Mouse (Mus musculus) thymus, adult 2 months (tissue): ENCODE data around the gene Mia2. TPM values are rescaled to one million over a fixed set of nuclear protein-coding genes. Genes with fewer than 3 reads are reported as not detected.

Source experiments
- DNase-seq: peaks from one replicate; pipeline ENCODE4 v3.0.0; 2021
- H3K27ac ChIP-seq: fragments of 200-500 bp; 2 replicates; pipeline ENCODE4 v1.5.1; 2012; ENCODE audit warnings: low read length, control low read depth; ENCODE audit not compliant: control insufficient read depth, insufficient read depth
- H3K27me3 ChIP-seq: fragments of 200-500 bp; 2 replicates; pipeline ENCODE4 v1.6.1; 2012; ENCODE audit warnings: mild to moderate bottlenecking, low read length, moderate library complexity, mixed read lengths; ENCODE audit not compliant: control insufficient read depth, insufficient read depth
- H3K36me3 ChIP-seq: fragments of 200-500 bp; 2 replicates; pipeline ENCODE4 v1.6.1; 2012; ENCODE audit warnings: mild to moderate bottlenecking, low read length, moderate library complexity; ENCODE audit not compliant: control insufficient read depth, insufficient read depth
- H3K4me1 ChIP-seq: fragments of 200-500 bp; replicated peaks from 2 replicates; pipeline ENCODE4 v1.6.1; 2012; ENCODE audit warnings: low read length; ENCODE audit not compliant: control insufficient read depth, insufficient read depth
- H3K4me3 ChIP-seq: fragments of 200-500 bp; 2 replicates; pipeline ENCODE4 v1.5.1; 2012; ENCODE audit warnings: mild to moderate bottlenecking, low read length, control low read depth, moderate library complexity; ENCODE audit not compliant: control insufficient read depth, insufficient read depth
- CTCF ChIP-seq: fragments of 200-500 bp; IDR thresholded peaks from 2 replicates; pipeline ENCODE4 v1.5.1; 2012; ENCODE audit warnings: mild to moderate bottlenecking, control low read depth, low read length, moderate library complexity, borderline replicate concordance; ENCODE audit not compliant: control insufficient read depth, poor library complexity, insufficient read depth; ENCODE audit errors: extremely low read depth
- POLR2A ChIP-seq: fragments of 200-500 bp; IDR thresholded peaks from 2 replicates; pipeline ENCODE4 v1.6.1; 2012; ENCODE audit warnings: mild to moderate bottlenecking, low read length, control low read depth, moderate library complexity; ENCODE audit not compliant: control insufficient read depth, poor library complexity, insufficient read depth; ENCODE audit errors: extremely low read depth
- WGBS: fragments of 180-500 bp; shearing (Covaris S2); methylation state at CpG from one replicate; pipeline ENCODE4 v1.1.7; 2018; 5-methylcytosine and 5-hydroxymethylcytosine counted together
- polyA plus RNA-seq: library from polyadenylated mRNA; depleted of rRNA; stranded (reverse); fragments of >200 nt; gene quantifications from 2 replicates; pipeline ENCODE4 v1.2.3, GENCODE M21; 2012

The Mia2 gene
- polyA plus RNA-seq, 1 experiment = 67.8 TPM

DNA sequence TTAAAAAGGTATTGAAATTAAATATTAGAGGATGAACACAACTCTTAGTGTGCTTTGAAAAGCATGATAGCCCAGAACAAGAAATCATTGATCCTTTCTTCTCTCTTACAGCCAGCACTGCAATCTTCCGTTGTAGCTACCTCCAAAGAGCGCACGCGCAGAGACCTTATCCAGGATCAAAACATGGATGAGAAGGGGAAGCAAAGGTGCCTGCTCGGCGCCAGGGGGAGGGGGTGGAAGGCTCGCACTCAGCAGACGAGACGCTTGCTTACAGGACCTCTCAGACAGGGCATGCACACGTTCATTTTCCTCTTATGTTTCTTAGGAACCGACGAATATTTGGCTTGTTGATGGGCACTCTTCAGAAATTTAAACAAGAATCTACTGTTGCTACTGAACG, 26.8 kb upstream of the Mia2 start:
- Histone ChIP-seq H3K4me3 (no peak overlapping the region), H3K27me3 (no peaks in the 10 kb centered on the region), H3K36me3 (peaks cover 52% of the 10 kb centered on the region), H3K27ac (no peak overlapping the region), H3K4me1 (no peaks in the 10 kb centered on the region)
- TF ChIP-seq POLR2A (no peak), CTCF (no peak)
- no peak for DNase-seq
- WGBS = 94% methylated on average over 13 of the region's 13 CpGs

DNA sequence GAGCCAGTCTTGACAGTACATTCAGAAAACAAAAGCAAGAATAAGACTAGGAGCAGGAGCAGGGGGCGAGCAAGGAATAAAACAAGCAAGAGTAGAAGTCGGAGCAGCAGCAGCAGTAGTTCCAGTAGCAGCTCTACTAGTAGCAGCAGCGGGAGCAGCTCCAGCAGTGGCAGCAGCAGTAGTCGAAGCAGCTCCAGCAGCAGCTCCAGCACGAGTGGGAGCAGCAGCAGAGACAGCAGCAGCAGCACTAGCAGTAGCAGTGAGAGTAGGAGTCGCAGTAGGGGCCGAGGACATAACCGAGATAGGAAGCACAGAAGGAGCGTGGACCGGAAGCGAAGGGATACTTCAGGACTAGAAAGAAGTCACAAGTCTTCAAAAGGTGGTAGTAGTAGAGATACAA, 23.3 kb upstream of the Mia2 start:
- no peak overlapping the region for H3K4me3 ChIP-seq
- no peak for TF ChIP-seq POLR2A
- no peak for TF ChIP-seq CTCF
- DNase-seq = no peak
- H3K4me1 ChIP-seq = no peaks in the 10 kb centered on the region
- WGBS = 97% methylated on average over 11 of the region's 11 CpGs
- no peaks in the 10 kb centered on the region for H3K27me3 ChIP-seq
- H3K27ac ChIP-seq = no peak overlapping the region
- peaks cover 62% of the 10 kb centered on the region for H3K36me3 ChIP-seq

DNA sequence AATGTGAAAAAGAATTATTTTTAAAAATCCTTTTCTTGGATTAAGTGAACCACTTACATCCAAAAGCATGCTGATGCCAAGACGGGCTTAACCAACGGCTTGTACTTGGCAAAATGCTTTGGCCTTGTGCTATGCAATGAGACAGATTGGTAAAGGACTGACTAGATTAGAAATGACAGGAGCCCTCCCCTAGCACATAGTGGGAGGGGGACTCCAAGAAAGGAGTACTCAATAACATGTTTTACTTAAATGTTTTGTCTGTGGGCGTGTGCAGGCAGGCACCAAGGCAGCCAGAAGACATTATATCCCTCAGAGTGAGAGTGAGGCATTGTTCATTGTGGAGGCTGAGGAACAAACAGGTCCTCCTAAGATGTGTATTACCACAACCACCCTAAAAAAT, 21.5 kb upstream of the Mia2 start:
- Histone ChIP-seq H3K4me1 (no peaks in the 10 kb centered on the region), H3K27me3 (no peaks in the 10 kb centered on the region), H3K4me3 (no peak overlapping the region), H3K27ac (no peak overlapping the region), H3K36me3 (peaks cover 51% of the 10 kb centered on the region)
- DNase-seq = no peak
- TF ChIP-seq CTCF (no peak), POLR2A (no peak)
- 94% methylated on average over 3 of the region's 3 CpGs for WGBS

DNA sequence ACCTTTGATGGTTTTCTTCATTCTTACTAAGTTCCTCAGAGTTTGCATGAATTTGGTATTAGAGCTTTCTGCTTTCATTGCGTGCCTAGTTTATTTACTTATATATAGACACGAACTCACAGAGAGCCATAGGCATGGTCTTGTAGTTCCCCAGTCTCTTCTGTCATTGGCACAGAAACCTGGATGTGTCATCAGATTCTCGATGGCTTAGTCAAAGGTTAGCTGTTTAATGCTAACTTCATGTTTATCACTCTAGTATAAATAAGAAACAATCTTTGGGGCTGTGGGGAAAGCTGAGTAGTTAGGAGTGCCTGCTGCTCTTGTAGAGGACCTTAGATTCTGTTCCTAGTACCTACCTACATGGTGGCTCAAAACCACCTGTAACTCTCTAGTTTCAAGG, 18.6 kb upstream of the Mia2 start:
- Histone ChIP-seq H3K36me3 (peaks cover 22% of the 10 kb centered on the region), H3K27ac (no peak overlapping the region), H3K4me1 (no peaks in the 10 kb centered on the region), H3K4me3 (no peak overlapping the region), H3K27me3 (no peaks in the 10 kb centered on the region)
- 93% methylated on average over 3 of the region's 3 CpGs for WGBS
- no peak for DNase-seq
- TF ChIP-seq POLR2A = no peak
- TF ChIP-seq CTCF = no peak

DNA sequence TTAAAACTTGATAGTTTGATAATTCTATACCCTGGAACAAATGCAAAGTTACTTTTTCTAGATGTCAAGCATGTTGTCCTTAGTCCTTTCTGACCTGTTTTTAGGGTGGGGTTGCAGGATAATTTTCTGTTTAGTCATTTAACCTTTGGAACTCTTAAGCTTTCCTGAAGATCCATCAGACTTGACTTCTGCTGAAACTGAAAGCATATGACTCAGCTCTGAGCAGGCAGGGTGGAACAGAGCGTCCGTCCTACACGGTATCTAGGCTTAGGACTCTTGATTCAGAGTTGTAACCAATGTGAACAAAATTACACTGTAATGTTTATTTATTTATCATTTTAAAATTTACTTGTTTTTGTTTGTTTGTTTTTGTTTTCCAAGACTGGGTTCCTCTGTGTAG, 17.7 kb upstream of the Mia2 start:
- H3K27me3 ChIP-seq = no peaks in the 10 kb centered on the region
- 94% methylated on average over 3 of the region's 3 CpGs for WGBS
- H3K36me3 ChIP-seq = peaks cover 14% of the 10 kb centered on the region
- no peak for DNase-seq
- TF ChIP-seq CTCF = no peak
- TF ChIP-seq POLR2A = no peak
- no peak overlapping the region for H3K27ac ChIP-seq
- no peaks in the 10 kb centered on the region for H3K4me1 ChIP-seq
- H3K4me3 ChIP-seq = no peak overlapping the region

DNA sequence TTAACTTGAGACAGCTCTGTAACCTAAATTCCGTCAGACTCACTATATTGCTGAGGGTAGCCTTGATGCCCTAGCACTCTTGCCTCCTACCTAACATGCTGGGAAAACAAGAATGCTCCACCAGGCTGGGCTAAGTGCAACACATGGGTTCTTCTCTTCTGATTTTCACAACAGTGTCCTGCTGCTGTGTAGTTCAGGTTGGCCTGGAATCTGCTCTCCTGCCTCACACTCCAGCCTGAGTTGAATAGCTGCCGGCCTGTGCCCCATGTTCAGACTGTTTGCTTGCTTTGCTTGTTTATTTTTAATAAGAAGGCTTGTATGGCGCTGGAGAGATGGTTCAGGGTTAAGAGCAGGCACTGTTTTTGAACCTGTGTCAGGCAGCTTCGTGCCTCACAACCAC, 15.1 kb upstream of the Mia2 start:
- Histone ChIP-seq H3K27me3 (no peaks in the 10 kb centered on the region), H3K27ac (no peak overlapping the region), H3K4me1 (no peaks in the 10 kb centered on the region), H3K36me3 (no peaks in the 10 kb centered on the region), H3K4me3 (no peak overlapping the region)
- WGBS = 93% methylated on average over 4 of the region's 4 CpGs
- no peak for DNase-seq
- no peak for TF ChIP-seq CTCF

DNA sequence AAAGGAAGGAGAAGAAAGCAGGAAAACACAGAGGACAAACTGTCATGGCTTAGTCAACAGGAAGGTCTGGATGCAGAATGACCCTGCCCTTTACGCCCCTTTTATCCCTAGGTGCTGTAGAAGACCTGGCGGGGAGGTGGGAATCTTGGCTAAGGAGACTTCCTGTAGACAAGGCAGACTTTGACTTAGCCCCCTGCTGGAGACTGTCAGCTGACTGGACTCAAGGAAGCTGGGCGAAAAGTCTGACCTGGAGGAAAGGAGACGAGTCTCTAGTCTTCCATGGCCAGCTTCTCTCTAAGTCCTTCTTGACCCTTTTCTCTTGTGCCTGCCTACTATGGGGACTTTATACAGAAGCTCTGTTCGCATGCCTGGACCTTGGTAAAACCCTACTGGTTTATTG, 11.2 kb upstream of the Mia2 start:
- TF ChIP-seq CTCF (no peak), POLR2A (no peak)
- H3K4me1 ChIP-seq = no peaks in the 10 kb centered on the region
- H3K27ac ChIP-seq = no peak overlapping the region
- 84% methylated on average over 5 of the region's 5 CpGs for WGBS
- no peaks in the 10 kb centered on the region for H3K27me3 ChIP-seq
- H3K4me3 ChIP-seq = no peak overlapping the region
- H3K36me3 ChIP-seq = no peaks in the 10 kb centered on the region
- no peak for DNase-seq
